Comparison of ENCODE assay signal across 10 mouse cellular contexts in the genomic region with DNA sequence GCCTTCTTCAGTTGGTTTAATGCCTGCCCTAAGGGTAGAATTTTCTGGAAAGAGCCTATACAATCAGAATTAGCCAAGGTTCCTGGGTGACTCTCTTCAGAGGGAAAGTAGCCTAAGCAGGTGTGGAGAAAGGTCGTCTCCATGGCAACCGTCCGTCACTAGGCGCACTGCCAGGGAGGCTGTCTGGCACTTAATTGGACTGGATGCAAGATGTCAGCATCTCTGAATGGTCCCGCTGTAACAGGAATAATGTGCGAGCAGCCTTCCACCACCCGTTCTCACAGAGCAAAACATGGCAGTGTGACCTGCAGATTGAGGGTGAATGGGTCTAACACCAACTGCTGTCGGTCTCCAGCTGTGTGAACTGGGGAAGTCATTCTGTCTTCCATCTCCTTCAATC.
DNase-seq lines count a peak whose midpoint lies in the region; ATAC-seq lines count a peak whose summit lies in the region.
"Had no signal": no experiment of that assay in that cellular context is flagged by ENCODE, and none has a peak within 500 bp of the region (broad histone marks: within the 10 kb centered on the region; RNA-seq: fewer than 3 reads in every experiment).

No protein-coding gene starts in this region.

- no peaks in the 10 kb centered on the region for H3K9me3 ChIP-seq in forebrain, embryonic 13.5 days (replicated peaks)
- H3K9me3 ChIP-seq: heart, embryonic 15.5 days had no signal

- WGBS in forebrain, embryonic 13.5 days: 22% methylated on average over 8 of the region's 8 CpGs

- no peaks in the 10 kb centered on the region for H3K27me3 ChIP-seq in forebrain, embryonic 13.5 days
- H3K27me3 ChIP-seq: heart, embryonic 15.5 days had no signal

- H3K36me3 ChIP-seq in forebrain, embryonic 13.5 days (ENCODE audit: poor library complexity, severe bottlenecking): no peaks in the 10 kb centered on the region
- H3K36me3 ChIP-seq: heart, embryonic 15.5 days had no signal

- peak overlapping the region; percentile 67 for H3K27ac ChIP-seq in forebrain, embryonic 13.5 days
- H3K27ac ChIP-seq: heart, embryonic 15.5 days; macrophage had no signal

- H3K4me1 ChIP-seq in forebrain, embryonic 13.5 days: peaks cover 25% of the 10 kb centered on the region
- H3K4me1 ChIP-seq: heart, embryonic 15.5 days had no signal

- intact Hi-C loops in heart, postnatal 36 days (cut with DNase I): no loop called here
- intact Hi-C loops in left cerebral cortex, postnatal 14 days (cut with DNase I): no loop called here

- DNase-seq in heart, adult 11 months: peak; percentile 78
- DNase-seq in heart, postnatal 36 days: no peak
- DNase-seq in adrenal gland, postnatal 36 days: peak; percentile 31 to 35
- DNase-seq in mesoderm, embryonic 11.5 days (ENCODE audit: low read depth, low spot score): peak; percentile 65
- no peak for DNase-seq in spleen, postnatal 4 days (ENCODE audit: low spot score in 2 of 2)
- DNase-seq in T-cell, adult 2 months (ENCODE audit: low spot score): no peak
- DNase-seq in left cerebral cortex, postnatal 14 days (ENCODE audit: low spot score in 2 of 2): no peak

- H3K9ac ChIP-seq in forebrain, embryonic 13.5 days: no peak overlapping the region
- H3K9ac ChIP-seq: heart, embryonic 15.5 days had no signal

- no peak overlapping the region for H3K4me3 ChIP-seq in forebrain, embryonic 13.5 days
- H3K4me3 ChIP-seq: heart, embryonic 15.5 days had no signal

- peak; percentile 79 for ATAC-seq in forebrain, embryonic 13.5 days

- 0 out of 2 replicates have a peak overlapping the region, but pooled peaks have one; percentile 2 for H3K4me2 ChIP-seq in forebrain, embryonic 13.5 days
- H3K4me2 ChIP-seq: heart, embryonic 15.5 days had no signal

Comparison
In these comparisons a context has a peak if more than half of its experiments do, and no peak if none do; other contexts are left out.
1. DNase-seq: peak in heart, adult 11 months (single experiment), adrenal gland, postnatal 36 days (2 of 2) and mesoderm, embryonic 11.5 days (single experiment); none in heart, postnatal 36 days (0 of 2), spleen, postnatal 4 days (0 of 2), T-cell, adult 2 months (single experiment) and left cerebral cortex, postnatal 14 days (0 of 2).